Mouse (Mus musculus): ENCODE results near the gene 1700016H13Rik. TPM values are rescaled to one million over a fixed set of nuclear protein-coding genes. Genes with fewer than 3 reads are reported as not detected.

The 1700016H13Rik gene
- polyA plus RNA-seq, 2 experiments from 2014 or later = not detected

DNA sequence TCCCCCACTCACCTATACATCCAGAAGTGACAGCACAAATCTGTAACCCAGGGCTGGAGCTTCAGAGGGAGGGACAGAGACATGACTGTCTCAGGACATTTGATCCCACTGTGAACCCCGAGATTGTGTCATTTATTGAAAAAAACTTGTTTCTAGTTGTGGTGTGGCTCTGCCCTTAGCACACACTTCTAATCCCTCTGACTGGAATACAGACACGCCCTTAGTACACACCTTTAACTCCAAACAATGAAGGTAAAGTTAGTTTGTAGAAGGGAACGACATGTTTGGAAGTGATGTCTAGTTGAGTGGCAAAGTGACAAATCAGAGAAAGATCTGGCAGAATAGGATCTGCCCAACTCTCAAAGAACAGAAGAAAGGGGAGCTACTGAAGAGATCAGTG lies 16.0 kb upstream of the 1700016H13Rik start:
- no peak for ATAC-seq

DNA sequence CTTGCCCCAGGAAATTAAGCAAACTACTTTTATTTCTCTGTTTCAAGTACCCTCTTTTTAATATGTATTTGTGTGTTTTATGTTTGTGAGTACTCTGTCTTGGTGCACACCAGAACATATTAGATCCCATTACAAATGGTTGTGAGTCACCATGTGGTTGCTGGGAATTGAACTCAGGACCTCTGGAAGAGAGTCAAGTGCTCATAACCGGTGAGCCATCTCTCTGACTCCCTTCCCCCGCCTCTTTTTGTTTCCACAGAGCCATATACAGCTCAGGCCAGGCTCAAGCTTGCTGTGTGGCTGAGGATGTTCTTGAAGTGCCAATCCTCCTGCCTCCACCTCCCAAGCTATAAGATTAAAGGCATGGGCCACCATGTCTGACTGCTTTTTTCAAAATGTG lies 10.1 kb upstream of the 1700016H13Rik start:
- no peak for ATAC-seq

DNA sequence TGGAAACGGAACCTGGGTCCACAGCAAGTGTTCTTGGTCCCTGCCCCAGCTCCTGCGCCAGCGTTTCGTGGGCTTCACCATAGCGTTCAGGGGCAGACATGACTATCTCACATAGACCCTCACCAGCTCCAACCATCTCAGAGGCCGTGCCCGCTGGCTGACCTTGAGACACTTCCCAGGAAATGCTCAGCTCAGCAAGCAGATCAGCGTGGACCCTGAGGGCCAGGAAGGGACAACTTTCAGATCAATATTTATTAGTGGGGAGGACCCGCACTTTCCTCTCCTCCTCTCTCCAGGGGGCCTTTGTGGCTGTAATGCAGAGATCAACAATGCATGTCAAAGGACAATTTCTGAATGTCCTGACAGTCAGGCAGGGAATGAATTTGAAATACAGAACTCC lies 9.1 kb upstream of the 1700016H13Rik start:
- ATAC-seq = no peak

DNA sequence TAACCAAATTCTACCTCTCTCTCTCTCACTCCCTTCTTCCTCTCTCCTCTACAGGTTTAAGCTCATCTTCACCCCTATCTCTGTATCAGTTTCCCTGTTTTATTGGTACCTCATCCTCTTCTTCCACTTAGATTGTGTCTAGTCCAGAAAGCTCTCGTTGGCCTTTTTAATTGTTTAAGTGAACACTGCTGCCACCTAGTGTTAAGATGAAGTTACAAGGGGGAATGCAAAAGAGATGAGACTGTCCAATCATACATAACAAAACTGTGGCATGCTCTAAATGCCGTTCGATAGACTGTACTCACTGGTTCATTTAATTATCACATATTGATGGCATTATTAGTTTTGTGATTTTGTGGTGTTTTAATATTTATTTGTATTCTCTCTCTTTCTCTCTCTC lies 3.8 kb upstream of the 1700016H13Rik start:
- ATAC-seq = peak; percentile 56

DNA sequence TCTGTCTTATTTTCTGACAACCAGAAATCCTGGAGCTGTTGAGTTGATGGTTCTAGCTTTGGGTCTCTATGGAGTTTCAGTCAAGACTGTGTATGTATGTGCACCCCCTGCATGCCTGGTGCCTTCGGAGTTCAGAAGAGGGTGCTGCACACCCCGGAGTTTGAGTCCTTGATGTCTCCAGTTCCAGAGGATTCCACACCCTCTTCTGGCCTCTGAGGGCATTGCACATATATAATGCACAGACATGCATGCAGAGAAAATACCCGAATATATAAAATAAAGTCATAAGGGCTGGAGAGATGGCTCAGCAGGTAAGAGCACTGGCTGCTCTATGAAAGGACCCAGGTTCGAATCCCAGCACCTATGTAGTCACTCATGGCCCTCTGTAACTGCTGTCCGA lies 3.1 kb upstream of the 1700016H13Rik start:
- ATAC-seq = no peak

DNA sequence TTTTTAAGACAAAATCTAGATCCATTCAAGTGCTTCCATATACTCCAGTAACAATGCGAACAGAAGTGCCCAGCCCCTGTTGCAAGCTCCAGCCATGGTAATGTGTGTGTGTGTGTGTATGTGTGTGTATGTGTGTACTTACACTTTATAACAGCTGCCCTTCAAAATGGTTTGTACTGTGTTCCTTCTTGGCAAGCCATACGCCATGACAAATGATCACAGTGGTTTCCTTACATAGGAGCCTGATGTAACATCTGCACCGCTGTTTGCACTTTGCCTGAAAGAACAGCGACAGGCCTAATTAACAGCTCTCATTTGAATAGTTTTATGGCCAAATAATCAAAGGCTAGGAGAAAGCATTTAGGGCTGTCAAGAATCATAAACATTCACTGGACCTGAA lies 1.0 kb downstream of the 1700016H13Rik start:
- ATAC-seq = no peak

DNA sequence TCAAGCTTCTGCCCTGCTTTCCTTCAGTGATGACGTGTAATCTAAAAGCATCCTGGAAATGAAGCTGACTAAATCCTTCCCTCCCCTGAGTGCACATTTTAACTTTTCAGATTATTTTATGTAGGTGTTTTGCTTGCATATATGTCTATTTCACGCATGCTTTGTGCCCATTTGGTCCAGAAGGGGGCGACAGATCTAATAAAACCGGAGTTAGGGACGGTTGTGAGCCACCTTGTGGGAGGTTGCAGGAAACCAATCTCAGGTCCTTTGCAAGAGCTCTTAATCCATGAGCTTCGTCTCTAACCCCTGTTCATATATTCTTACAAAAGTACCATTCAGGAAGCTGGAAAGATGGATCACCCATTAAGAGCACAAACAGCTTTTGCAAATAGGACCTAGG lies 1.6 kb downstream of the 1700016H13Rik start:
- peak; percentile 31 for ATAC-seq

DNA sequence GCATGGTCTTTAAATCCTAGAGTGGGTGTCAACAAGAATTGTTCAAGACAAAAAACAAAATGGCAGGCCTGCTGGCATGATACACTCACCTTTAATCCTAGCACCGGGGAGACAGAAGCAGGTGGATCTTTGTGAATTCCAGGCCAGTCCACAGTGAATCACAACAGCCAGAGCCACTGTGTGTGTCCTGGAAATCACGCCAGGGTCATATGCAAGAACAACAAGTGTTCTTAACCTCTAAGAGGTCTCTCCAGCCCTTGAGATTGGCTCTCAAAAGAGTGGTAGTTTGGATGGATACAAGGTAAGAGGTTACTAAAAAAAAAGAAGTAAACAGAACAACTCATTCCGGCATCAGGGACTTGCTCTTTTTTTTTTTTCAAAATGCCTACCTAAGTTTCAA lies 8.5 kb downstream of the 1700016H13Rik start:
- no peak for ATAC-seq

DNA sequence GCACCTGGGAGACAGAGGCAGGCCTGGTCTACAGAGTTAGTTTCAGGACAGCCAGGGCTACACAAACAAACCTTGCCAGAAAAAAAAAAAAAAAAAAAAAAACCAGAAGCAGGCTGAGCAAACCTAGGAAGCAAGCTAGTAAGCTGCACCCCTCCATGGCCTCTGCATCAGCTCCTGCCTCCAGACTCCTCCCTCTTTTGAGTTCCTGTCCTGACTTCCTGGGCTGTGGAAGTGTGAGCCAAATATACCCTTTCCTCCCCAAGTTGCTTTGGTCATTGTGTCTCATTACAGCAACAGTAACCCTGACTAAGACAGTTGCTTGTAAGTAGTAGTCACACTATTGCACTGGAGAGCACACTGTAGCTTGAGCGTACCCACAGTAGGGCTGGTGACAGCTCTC lies 11.6 kb downstream of the 1700016H13Rik start:
- no peak for ATAC-seq

DNA sequence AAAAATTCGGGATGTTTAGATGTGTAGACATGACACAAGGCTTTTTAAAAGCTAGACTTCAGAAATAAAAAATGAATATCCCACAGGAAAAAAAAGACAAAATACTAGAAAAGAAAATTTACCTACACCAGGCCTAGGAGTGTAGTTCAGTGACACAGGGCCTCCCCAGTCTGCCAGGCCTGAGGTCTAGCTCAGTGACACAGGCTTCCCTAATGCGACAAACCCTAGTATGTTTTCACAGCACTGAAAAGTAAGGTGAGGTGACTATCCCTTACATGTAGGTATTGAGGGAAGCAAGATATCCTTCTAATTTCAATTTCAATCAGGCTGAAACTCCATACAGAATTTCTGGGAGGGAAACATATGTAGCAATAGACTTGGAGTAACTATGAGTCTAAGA lies 18.6 kb downstream of the 1700016H13Rik start:
- ATAC-seq = no peak

DNA sequence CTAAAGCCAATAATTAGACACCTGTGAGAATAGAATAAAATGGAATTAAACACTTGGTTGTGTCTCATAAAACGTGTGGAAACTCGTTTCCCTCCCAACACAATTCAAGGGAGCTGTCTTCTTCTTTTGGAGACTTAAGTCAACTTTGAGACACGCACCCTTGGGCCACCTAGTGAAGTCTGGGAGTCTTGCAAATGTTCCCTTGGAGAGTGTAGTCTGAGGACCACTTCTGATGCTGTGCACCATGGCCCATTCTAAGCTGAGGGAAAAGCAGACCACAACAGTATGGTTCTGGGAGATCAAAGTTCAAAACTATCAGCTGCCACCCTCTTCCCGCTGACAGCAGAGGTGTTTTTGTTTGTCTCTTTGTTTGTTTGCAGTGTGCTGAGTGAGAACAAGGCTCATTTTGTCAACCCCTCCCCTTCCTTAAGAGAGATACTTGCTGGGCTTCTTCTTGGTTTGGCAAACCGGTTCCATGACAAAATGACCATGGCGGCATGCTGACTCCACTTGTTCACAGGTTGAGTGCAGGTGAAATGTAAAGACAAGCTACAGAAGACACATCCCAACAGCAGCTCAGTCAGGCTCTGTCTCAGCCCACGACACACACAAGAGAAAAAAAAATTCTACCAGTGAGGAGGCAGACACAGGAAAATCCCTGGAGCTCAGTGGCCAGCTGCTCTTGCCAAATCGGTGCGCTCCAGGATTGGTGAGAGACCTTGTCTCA lies 25.8 kb downstream of the 1700016H13Rik start:
- ATAC-seq = no peak

DNA sequence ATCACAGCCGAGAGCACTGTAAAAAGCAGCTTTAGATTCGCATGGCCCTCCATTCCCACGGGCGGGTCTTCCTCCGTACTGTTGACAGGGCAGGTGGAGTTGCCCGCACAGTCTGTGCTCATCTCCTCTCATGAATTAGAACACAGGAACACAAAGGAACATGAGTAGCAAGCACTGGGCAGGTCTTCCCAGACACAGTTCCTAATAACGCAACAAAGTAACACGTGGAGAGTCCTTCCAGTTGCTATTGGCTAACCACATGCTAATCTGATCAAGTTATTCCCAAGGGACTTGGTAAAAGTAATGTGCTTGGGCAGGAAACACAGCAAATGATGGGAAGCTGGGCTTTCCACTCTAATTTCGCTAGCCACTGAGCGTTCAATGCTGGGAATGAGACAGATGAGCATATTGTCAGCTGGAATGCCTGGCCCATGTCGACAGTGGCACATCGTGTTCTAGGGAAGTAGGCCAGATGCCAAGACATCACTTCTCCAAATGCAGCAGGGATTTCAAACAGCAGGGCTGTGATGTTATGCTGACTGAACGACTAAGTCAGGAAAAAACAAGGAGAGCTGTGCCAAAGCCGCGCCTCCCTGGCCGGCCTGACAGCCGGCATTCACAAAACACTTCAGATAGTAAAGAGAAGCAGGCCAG lies 26.6 kb downstream of the 1700016H13Rik start, which contains the start of gene Slc10a6:
Gene Slc10a6 (minus strand): TSS at position 293 of the 654 bp plus-strand sequence.
- ATAC-seq = no peak

DNA sequence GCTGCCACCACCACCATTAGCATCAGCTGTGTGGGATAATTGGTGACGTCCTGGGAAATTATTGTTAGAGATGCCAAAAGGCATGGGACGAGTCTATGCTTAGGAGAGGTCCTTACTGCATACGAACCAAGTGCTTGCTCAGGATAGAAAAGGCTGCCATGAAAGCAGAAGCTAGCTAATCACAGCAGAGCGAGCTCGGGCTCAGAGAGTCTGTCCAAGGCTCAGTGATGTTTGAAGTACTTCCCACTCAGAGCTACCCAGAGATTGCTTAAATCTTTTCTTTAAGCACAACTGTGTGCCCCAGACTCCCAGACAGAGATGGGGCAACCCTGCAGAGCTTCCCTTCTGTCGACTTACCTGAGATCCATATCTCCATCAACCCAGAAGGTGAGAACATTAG lies 27.3 kb downstream of the 1700016H13Rik start:
- no peak for ATAC-seq

DNA sequence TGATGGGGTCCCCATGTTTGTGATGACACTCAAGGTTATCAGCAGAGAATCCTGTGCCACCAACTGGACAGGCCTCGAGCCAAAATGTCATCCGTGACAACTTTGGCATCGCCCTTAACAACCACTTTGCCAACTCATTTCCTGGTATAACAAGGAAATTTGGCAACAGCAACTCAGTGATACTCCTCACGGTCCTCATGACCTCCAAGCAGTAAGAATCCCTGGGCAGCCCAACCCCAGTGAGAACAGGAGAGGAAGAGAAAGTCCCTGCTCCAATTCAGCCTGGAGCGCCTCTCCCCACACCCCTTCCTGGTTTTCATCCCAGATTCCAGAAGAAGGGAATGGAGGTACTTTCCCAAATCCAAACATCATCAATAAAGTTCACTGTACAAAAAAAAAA lies 31.0 kb downstream of the 1700016H13Rik start:
- no peak for ATAC-seq

DNA sequence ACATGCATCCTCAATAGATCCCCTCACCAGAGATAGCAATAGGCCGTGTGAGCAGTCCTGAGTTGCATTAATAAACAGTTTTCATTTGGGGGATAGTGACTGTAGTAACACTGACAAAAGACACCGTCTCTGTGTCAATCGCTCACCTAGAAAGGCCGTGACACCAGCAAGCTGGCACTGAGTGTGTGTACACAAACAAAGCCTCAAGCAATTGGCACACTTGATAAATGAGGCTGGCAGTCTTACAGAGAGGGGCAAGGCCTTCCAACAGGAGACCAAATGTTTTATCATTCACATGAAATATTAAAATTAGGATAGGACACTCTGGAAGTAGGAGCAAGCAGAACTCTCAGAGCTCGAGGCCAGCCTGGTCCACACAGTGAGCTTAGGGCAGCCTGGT lies 33.5 kb downstream of the 1700016H13Rik start:
- ATAC-seq = no peak

DNA sequence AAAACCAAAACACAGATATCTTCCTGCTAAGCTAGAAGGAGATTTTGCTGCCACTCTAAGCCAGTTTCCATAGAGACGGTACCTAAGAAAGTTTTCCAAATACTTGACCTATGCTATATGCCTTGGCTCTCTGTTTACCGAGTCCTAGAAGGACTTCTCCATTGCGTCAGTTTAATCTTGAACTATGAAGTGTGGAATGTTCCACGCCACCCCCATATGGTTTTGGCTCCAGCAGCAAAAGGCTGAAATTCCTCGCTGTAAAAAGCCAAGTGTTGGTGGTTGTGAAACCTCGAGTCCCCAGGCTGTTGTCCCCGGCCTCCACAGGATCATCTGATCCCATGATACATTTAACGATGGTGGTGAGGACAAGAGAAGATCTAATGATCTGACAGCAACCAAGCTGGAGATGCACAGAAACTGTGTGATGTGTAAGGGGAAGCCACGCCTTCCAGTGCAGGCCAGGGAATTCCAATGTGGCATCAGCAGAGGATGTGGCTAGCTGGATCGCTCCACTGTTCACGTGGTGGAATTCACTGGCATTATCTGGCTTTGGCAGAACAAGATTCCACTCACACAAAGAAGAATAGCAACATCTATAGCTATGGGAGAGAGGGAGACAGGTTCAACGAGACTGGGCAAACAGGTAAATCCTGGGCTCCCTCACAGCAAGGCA lies 35.4 kb downstream of the 1700016H13Rik start:
- no peak for ATAC-seq

DNA sequence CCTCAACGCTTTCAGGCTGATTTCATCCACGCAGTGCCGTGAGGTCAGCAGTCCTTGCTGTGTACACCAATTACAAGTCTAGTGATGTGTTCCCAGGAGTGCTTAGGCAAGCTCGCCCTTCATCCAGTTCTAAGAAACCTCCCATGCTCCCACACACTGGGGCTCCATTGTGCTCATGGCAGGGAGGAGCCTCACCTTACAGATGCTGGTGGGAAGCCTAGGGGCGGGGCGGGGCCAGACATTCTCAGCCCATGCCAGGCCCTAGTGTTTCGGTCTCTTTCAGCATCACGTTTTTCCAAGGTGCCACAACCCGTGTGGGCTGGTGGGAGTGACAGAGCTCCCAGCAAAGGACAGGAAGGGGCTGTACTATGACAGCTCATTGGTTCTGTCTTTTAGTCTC lies 38.6 kb downstream of the 1700016H13Rik start:
- ATAC-seq = no peak

DNA sequence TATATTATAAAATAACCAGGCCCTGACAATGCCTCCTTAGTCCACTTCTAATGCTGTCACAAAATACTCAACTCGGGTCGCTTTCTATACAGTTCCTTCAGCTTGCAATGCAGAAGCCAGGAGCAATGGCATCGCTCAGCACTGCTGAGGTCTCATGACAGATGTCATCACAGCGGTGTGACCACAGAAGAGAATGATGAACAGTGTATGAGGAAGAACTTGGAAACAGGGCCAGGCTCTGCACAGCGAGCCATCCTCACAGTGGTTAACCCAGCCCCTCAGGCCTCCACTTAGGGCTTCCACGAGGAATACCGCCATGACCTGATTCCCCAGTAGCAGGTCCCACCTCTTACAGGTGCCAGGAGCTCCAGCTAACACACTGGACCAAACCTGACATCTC lies 41.5 kb downstream of the 1700016H13Rik start:
- no peak for ATAC-seq

DNA sequence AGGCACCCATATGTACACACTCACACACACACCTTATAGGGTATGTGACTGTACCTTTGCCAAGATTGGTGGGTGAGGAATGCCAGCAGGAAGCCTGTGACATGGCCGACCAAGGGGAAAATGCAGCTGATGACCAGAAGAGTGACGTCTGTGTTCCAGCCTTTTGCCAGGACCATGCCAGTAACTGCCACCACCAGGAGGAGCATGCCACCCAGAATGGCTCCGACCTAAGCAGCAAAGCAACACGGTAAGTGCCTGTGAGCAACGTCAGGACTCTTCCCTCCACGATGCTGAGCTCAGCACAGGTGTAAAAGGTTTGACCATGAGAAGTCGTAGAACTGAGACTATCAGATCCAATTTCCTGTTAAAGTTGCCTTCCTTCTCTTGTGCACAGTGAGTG lies 43.5 kb downstream of the 1700016H13Rik start:
- no peak for ATAC-seq

DNA sequence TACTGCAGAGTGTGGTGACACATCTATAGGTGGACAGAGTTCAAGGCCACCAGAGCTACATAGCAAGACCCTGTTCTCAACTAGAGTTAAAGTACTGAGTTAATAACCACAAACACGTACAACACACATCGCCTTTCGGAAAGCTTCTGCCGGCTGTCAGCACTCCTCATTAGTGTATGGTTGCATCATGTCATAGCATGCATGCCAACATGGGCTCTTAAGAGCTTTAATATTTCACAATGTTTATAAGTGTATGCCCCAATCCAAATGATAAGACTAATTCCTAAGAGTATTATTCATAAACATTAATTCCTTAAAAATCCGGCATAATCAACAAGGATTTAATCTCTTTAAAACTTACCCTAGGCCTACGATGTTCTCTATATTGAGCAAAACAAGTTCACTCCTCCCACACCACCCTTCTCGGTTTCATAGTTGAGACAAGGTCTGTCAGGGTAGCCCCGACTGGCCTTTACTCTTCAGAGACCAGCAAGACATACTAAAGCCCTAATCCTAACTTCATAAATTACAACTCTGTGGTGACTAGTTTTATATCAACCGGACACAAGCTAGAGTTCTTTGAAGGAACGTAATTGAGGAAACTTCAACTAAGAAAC lies 44.8 kb downstream of the 1700016H13Rik start:
- no peak for ATAC-seq

DNA sequence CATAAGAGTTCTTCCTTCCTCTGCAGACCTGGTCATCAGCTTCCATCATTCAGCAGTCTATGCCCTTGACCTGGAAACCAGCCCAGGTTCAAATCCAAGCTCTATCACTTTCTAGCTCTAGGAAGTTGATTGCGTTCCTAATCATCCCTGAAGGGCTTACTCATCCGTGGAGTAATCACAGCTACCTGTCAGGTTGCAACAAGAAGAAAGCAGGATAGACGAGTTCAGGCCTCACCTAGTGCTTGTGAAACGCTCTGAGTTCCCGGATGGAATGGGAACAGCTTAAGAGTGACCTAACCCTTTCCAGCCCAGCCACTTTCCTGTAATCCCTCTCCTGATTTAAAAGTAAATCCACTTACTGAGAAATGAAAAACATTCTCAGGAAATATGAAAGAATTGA lies 45.7 kb downstream of the 1700016H13Rik start:
- ATAC-seq = no peak

DNA sequence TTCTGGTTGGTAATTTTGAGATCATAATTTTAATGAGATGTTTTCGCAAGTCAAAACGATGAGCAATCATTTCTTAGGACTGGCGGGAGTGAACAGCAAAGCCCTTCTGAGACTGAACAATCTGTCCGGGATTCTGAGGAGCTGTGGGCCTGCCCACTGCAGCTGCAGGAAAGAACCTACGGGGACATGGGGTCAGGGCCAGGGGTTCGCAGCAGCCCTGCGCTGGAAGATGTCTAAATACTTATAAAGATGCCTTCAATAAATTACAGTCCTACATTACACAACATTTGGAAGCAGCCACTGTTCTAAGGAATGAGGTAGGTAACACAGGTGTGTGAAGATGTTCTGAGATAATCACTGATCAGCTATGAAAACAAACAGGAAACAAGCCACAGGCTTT lies 50.1 kb downstream of the 1700016H13Rik start:
- no peak for ATAC-seq

DNA sequence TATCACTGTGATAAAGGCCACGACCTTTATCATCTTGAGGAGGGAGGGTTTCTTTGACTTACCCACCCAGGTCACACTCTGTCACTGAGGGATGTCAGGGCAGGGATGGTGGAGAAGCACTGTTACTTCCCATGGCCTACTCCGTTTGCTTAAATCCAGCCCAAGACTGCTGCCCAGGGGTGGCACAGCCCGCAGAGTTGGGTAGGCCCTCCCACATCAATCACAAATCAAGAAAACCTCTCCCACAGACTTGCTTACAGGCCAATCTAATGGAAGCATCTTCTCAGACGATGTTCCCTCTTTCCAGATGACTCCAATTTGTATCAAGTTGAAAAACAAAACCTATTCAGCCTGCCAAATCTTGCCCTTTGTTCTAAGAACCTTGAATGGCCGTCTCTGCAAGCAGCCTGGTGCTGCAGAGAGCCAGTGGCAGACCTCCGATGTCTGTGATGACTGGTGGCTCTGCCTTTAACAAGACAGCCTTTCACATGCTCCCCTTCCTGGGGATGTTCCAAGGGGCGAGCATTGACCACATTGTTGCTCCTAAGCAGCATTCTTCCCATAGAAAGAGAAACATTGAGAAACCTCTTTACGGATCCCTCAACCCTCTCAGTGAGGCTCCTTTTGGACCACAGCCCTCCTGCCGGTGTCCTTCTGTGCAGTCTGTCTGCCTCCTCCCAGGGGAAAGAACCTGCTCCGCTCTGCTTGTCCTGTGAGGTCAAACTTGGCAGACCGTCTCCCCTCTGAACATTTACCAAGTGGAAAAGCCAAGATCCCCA lies 52.5 kb downstream of the 1700016H13Rik start:
- no peak for ATAC-seq

Measured in CD4-positive, CD25-positive, alpha-beta regulatory T cell, adult 4 months (primary cell).